Mouse (Mus musculus) cerebellum, adult (tissue): ENCODE data around the gene Suds3.

ENCODE experiments used
- ATAC-seq: cut with Nextera tagmentation; 2 replicates; pipeline ENCODE4 v1.9.2; 2017; ENCODE audit warnings: mild to moderate bottlenecking, moderate library complexity, mixed read lengths; ENCODE audit not compliant: insufficient number of reproducible peaks, low FRiP score, low TSS enrichment

The Suds3 gene

GRCm38 (mm10) chr5:117115193-117115767 lies 633 bp downstream of the Suds3 start:
- 0 out of 2 replicates have a peak, but pooled peaks have one; percentile 3 for ATAC-seq

GRCm38 (mm10) chr5:117114581-117115192 lies 1.2 kb downstream of the Suds3 start:
- no peak for ATAC-seq

DNA sequence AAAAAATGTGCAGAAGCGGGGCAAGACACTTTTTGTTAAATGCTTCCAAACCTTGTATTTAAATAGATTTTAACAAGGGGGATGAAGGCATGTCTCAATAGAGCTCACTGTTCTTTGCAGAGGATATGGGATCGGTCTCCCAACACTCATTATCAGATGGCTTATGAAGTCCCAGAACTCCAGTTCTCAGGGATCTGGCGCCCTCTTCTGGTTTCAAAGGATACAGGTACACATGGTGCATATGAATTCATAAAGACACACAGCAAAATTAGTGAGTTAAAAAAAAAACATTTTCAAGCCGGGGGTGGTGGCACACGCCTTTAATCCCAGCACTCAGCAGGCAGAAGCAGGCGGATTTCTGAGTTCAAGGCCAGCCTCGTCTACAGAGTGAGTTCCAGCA lies 2.6 kb downstream of the Suds3 start:
- ATAC-seq, result no peak

GRCm38 (mm10) chr5:117111774-117112112 lies 4.2 kb downstream of the Suds3 start:
- no peak for ATAC-seq

DNA sequence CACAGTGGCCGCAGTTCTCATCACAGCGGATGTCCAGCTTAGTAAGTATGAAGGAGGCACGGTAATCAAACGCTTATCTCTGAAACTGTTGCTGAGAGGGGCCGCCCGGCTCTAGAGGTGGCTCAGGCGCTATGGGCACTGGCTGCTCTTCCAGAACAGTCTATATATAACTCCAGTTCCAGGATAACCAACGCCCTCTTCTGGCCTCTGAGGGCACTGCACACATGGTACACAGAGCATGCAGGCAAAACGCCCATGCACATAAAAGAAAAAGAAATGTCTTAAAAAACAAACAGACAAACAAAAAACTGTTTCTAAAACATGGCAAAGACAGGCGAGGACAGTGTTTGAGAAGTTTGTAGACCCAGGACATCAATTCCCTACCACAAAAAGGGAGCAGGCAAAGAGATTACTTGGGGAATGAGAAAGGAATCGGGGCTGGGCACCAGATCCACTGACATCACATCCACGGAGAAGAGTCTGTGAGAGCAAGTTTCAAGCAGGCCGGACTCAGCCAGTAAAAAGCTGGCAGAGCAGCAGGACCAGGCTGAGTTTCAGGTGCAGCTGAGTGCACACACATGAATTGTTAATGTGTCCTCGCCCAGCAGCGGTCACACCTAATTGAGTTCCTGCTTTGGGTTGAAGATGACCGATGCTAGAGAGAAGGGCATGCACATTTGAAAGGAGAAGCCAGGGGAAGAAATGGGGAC lies 4.7 kb downstream of the Suds3 start:
- no peak for ATAC-seq

DNA sequence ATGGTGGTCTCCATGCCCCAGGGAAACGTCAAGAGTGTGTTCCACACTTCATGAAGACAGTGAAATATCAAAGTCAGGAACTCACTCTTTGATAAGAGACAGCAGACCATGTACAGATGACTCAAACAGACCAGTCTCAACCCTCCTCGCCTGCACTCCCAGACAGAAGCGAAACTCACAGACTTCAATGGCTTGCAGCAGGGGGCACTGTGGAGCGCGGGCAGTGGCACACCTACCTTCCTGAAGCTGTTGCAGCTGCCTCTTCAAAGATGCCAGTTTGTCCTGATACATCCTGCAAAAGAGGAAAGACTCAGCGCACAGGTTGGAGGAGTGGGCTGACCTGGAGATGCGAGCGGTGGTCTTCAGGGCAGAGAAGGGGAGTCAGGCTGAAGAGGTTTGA lies 6.4 kb downstream of the Suds3 start:
- no peak for ATAC-seq

- no peak for ATAC-seq
Observed at GRCm38 (mm10) chr5:117108731-117109130, 7.2 kb downstream of the Suds3 start.

- no peak for ATAC-seq
Observed at GRCm38 (mm10) chr5:117108292-117108691, 7.6 kb downstream of the Suds3 start.

DNA sequence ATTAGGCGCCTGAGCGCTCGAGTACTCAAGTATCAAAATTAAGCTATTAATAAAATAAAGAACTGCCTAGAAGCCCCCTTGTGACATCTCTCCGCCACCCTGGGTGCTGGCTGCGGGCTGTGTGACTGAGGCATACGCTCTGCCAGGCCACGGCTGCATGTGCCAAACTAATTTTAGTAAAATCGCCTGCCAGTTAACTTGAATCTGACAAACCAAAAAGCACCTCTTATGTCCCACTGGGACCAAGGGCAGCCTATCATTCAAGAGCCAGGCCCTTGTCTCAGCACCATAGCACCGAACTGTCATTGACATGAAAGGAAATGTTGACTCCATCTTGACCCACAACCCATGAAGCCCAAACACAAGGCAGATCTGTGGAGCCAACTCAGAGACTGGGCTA lies 10.2 kb downstream of the Suds3 start:
- ATAC-seq, result no peak

DNA sequence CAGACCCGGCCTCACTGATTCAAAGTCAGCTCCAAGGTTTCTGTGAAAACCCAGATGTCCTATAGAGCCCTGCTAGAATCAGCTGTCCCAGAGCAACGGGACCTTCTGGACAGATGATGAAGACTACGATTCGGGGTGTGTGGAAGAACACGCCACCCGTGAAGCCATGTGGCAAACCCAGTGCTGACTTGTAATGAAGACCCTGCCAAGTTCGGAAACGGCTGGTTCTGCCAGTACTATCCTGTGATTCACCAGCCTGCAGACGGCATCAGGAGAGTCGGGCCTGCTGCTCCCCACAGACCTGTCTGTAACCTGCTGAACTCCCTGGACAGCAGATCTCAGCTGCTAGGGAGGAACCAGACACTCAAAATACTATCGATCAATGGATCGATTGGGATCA lies 11.6 kb downstream of the Suds3 start:
- ATAC-seq, result no peak

GRCm38 (mm10) chr5:117103194-117103929 lies 12.6 kb downstream of the Suds3 start:
- no peak for ATAC-seq

DNA sequence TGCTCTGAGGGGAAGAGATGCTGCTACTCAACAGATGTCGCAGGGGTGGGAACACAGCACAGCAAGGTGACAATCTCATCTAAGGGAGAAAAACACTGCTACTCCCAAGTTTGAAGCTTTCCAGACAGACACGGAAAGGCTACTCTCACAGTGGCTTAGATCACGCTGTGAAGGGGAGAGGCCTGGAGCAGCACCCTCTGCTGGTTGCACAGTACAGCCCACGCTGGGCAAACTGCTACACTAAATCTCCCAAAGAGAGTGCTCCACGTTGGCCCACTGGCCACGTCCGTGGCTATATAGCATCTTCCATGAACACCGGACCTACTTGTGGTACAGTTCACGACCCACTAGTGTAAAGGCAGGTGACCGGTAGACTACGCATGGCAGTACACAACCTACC lies 16.2 kb downstream of the Suds3 start:
- ATAC-seq, result no peak

GRCm38 (mm10) chr5:117099008-117099407 lies 16.9 kb downstream of the Suds3 start:
- ATAC-seq, result no peak

DNA sequence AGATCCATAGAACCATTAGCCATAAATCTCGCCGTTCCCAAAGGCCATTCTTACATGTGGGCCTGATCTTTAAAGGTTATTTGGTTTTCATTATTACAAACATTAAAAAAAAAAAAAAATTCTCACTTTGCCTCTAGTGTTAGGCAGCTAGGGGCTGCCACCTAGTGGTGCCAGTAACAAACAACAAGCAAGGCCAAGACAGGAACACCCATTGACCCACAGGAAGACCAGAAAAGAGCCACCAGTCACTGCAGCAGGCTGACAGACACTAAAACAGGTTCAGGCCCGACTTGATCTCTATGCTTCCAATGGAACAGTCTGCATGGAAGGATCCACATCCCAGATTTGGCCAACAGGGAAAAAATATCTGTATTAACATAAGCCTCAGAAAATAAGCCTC lies 19.2 kb downstream of the Suds3 start:
- ATAC-seq, result no peak

DNA sequence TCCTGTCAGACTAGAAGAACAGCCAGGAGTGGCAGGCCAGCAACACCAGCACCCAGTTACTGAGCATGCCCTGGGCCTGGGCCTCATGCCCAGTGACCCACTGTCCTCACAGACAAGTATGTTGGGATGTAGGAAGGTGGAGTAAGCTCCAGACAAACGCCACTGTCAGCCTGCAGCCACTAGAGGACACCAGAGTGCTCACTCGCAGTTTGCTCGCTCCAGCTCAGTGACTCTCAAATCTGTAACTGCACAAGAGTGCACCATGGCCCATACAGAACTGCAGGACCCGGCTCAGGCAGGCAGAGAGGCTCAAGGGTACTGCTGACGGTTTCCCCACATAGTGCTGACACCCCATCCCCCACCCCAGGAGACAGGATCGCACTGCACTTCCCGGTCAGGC lies 21.5 kb downstream of the Suds3 start:
- ATAC-seq, result no peak

DNA sequence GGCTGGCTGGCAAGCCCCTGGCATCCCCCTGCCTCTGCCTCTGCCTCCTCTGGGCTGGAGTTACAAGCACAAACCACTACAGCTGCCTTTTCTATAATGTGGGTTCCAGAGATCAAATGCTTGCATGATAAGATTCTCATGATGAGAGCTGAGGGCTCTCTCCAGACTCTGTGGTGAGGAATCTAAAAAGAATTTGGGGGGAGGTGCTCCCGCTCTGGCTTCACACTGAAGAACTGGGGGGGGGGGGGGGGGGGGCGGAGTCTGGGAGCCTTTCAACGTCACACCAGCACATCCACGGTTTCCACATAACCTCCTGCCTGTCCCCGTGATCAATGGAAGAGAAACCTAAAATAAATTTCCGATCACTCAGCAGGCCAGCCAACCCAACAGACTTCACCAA lies 26.1 kb downstream of the Suds3 start:
- no peak for ATAC-seq

- no peak for ATAC-seq
Observed at GRCm38 (mm10) chr5:117089147-117089546, 26.8 kb downstream of the Suds3 start.

GRCm38 (mm10) chr5:117087718-117088117 lies 28.2 kb downstream of the Suds3 start:
- 0 out of 2 replicates have a peak, but pooled peaks have one; percentile 15 for ATAC-seq

DNA sequence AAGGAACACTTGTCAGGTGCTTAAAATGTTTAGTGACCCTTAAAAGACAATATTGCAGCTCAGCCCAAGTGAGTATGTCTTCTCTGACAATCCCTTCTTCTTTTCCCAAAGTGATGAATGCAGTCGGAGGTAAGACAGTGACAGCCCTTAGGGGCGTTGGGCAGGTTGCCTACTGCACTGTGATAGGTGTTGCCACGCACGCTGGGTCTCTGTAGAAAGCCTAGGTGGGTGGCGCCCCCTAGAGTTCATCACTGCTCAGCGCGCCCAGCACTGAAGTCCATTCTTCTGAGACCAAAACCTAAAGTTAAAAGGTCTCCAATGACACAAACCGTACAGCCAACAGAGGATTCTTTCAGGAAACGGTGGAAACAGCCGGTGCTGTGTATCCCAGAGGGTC lies 46.4 kb downstream of the Suds3 start:
- ATAC-seq, result peak; percentile 82; the same call in 1 of the 2 replicates

DNA sequence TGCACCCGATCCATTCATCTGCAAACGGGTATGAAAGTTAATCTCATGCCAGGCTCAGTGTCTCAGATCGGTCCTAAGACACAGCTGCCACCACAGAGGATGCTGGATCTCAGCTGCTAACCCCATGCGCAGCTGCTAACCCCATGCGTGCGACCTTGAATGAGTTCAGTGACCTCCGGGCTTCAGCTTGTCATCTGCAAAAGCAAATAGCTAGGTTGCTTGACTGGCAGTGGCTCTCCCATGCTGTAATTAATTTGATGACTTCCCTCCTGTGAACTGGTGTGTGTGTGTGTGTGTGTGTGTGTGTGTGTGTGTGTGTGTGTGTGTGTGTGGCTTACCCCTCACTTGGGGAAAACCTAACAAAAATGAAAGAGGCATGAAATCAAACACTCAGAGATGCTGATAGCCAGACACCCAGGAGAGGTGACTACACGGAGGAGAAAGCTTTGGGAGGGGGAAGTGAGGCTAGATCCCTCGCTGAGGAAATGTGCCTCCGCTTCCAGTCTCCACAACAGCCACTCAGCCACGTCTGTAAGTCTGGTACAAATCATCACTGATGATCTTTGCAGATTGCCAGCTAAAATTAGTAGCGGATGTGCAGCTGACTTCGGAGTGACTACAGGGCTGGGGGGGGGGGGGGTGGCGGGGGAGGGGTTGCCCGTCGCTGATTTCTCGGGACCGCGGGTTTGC lies 47.0 kb downstream of the Suds3 start:
- no peak for ATAC-seq

- no peak for ATAC-seq
Observed at GRCm38 (mm10) chr5:117068181-117068580, 47.7 kb downstream of the Suds3 start.
